Mouse (Mus musculus) myocyte (in vitro differentiated cells): ENCODE data around the gene Socs7. TPM values are rescaled to one million over a fixed set of nuclear protein-coding genes. Genes with fewer than 3 reads are reported as not detected.

Experiments
- H3K27me3 ChIP-seq: one replicate; pipeline ENCODE4 v1.6.1; 2011; ENCODE audit not compliant: control insufficient read depth, insufficient read depth, insufficient read length
- H3K36me3 ChIP-seq: one replicate; pipeline ENCODE4 v1.6.1; 2011; ENCODE audit not compliant: control insufficient read depth, insufficient read depth
- H3K4me2 ChIP-seq: one replicate; pipeline ENCODE4 v1.6.1; 2011; ENCODE audit warnings: low read depth, control low read depth
- H3K4me3 ChIP-seq: one replicate; pipeline ENCODE4 v1.5.1; 2011; ENCODE audit warnings: mild to moderate bottlenecking, control low read depth, moderate library complexity
- H3K79me2 ChIP-seq: one replicate; pipeline ENCODE4 v1.6.1; 2011; ENCODE audit not compliant: control insufficient read depth, insufficient read depth
- H3ac ChIP-seq: one replicate; pipeline ENCODE4 v1.6.1; 2011; ENCODE audit not compliant: control insufficient read depth, insufficient read length
- CEBPB ChIP-seq: IDR thresholded peaks from 2 replicates; pipeline ENCODE4 v1.6.1; 2011; ENCODE audit warnings: mild to moderate bottlenecking, moderate library complexity; ENCODE audit not compliant: poor library complexity, insufficient read depth, severe bottlenecking
- E2F4 ChIP-seq: IDR thresholded peaks from one replicate; pipeline ENCODE4 v1.6.1; 2011; ENCODE audit warnings: mild to moderate bottlenecking, control low read depth, moderate library complexity; ENCODE audit not compliant: insufficient read depth
- MAX ChIP-seq: IDR thresholded peaks from one replicate; pipeline ENCODE4 v1.6.1; 2011; ENCODE audit warnings: low read depth, mild to moderate bottlenecking, control low read depth
- MYOD1 ChIP-seq, 3 experiments: IDR thresholded peaks; one replicate each; pipeline ENCODE4 v1.6.1; 2011; ENCODE audit warnings: control low read depth in 2 of 3, low read depth in 2 of 3, mild to moderate bottlenecking in 2 of 3, moderate library complexity in 1 of 3; ENCODE audit not compliant: insufficient read length in 2 of 3, control insufficient read depth in 1 of 3
- MYOG ChIP-seq, 3 experiments: IDR thresholded peaks; one replicate each; pipeline ENCODE4 v1.6.1; 2011; ENCODE audit warnings: control low read depth in 2 of 3, low read depth in 2 of 3, mild to moderate bottlenecking in 2 of 3; ENCODE audit not compliant: insufficient read length in 2 of 3, control insufficient read depth in 1 of 3, insufficient read depth in 1 of 3
- POLR2A ChIP-seq: IDR thresholded peaks from one replicate; pipeline ENCODE4 v1.6.1; 2011; ENCODE audit warnings: low read depth, mild to moderate bottlenecking, control low read depth, moderate library complexity; ENCODE audit not compliant: insufficient read length
- POLR2AphosphoS2 ChIP-seq: IDR thresholded peaks from one replicate; pipeline ENCODE4 v1.6.1; 2011; ENCODE audit warnings: low read depth, control low read depth; ENCODE audit not compliant: insufficient read length
- REST ChIP-seq: IDR thresholded peaks from one replicate; pipeline ENCODE4 v1.6.1; 2011; ENCODE audit warnings: mild to moderate bottlenecking, control low read depth, moderate library complexity; ENCODE audit not compliant: insufficient read depth, insufficient read length
- SRF ChIP-seq: IDR thresholded peaks from one replicate; pipeline ENCODE4 v1.6.1; 2011; ENCODE audit warnings: low read depth; ENCODE audit not compliant: control insufficient read depth, insufficient read length
- TCF12 ChIP-seq: IDR thresholded peaks from one replicate; pipeline ENCODE4 v1.6.1; 2011; ENCODE audit warnings: mild to moderate bottlenecking, control low read depth; ENCODE audit not compliant: poor library complexity, insufficient read depth, severe bottlenecking
- TCF3 ChIP-seq: IDR thresholded peaks from one replicate; pipeline ENCODE4 v1.6.1; 2011; ENCODE audit warnings: low read depth, control low read depth; ENCODE audit not compliant: insufficient read length
- USF1 ChIP-seq: IDR thresholded peaks from one replicate; pipeline ENCODE4 v1.6.1; 2011; ENCODE audit warnings: low read depth, mild to moderate bottlenecking, control low read depth, moderate library complexity
- polyA plus RNA-seq: library from polyadenylated mRNA; unstranded; fragments of >200 nt; fragmentation: generic; extraction: Trizol; gene quantifications from one replicate; pipeline ENCODE4 v1.2.1, GENCODE M21; 2012; ENCODE audit warnings: missing spikeins

Socs7 gene
- polyA plus RNA-seq, 1 experiment = 19.8 TPM

GRCm38 (mm10) chr11:97445999-97446511 lies 83.7 kb downstream of the Socs7 start:
- TF ChIP-seq USF1 = no peak
- TF ChIP-seq TCF3 = no peak
- TF ChIP-seq E2F4 = no peak
- TF ChIP-seq POLR2A = no peak
- TF ChIP-seq SRF = no peak
- no peak for TF ChIP-seq MYOD1 (IDR thresholded peaks at IDR 0.05; ENCODE audit: control insufficient read depth in 1 of 3, insufficient read length in 2 of 3, low read depth in 2 of 3)
- no peak for TF ChIP-seq MYOG (IDR thresholded peaks at IDR 0.05; ENCODE audit: control insufficient read depth in 1 of 3, insufficient read depth in 1 of 3, insufficient read length in 2 of 3, low read depth in 2 of 3)
- TF ChIP-seq POLR2AphosphoS2 = no peak
- TF ChIP-seq CEBPB = no peak
- TF ChIP-seq TCF12 = no peak
- TF ChIP-seq REST = no peak
- TF ChIP-seq MAX = no peak
- no peak overlapping the region for H3ac ChIP-seq
- H3K4me3 ChIP-seq = no peak overlapping the region
- no peak overlapping the region for H3K4me2 ChIP-seq
- peaks cover 20% of the 10 kb centered on the region for H3K36me3 ChIP-seq
- no peaks in the 10 kb centered on the region for H3K27me3 ChIP-seq
- peaks cover 26% of the 10 kb centered on the region for H3K79me2 ChIP-seq

GRCm38 (mm10) chr11:97447979-97448378 lies 85.6 kb downstream of the Socs7 start:
- no peak overlapping the region for H3K4me3 ChIP-seq
- TF ChIP-seq USF1 (no peak), POLR2AphosphoS2 (no peak), MYOG (IDR thresholded peaks at IDR 0.05; ENCODE audit: control insufficient read depth in 1 of 3, insufficient read depth in 1 of 3, insufficient read length in 2 of 3, low read depth in 2 of 3) (no peak), E2F4 (no peak), CEBPB (no peak), MYOD1 (IDR thresholded peaks at IDR 0.05; ENCODE audit: control insufficient read depth in 1 of 3, insufficient read length in 2 of 3, low read depth in 2 of 3) (no peak), SRF (no peak), REST (no peak), POLR2A (no peak), TCF3 (no peak), TCF12 (no peak), MAX (no peak)
- no peak overlapping the region for H3K4me2 ChIP-seq

More at GRCm38 (mm10) chr11:97447979-97448378, 85.6 kb downstream of the Socs7 start:
- no peaks in the 10 kb centered on the region for H3K27me3 ChIP-seq
- peaks cover 33% of the 10 kb centered on the region for H3K79me2 ChIP-seq
- H3K36me3 ChIP-seq = peaks cover 32% of the 10 kb centered on the region
- no peak overlapping the region for H3ac ChIP-seq

Other genes with a start within 250 kb of the Socs7 start
- not detected for gene Tbx21, start 247.2 kb upstream of the Socs7 start, polyA plus RNA-seq
- gene Tbkbp1, start 211.1 kb upstream of the Socs7 start, polyA plus RNA-seq = 0.22 TPM
- gene Kpnb1, start 174.7 kb upstream of the Socs7 start, polyA plus RNA-seq = 103 TPM
- 45.6 TPM for gene Npepps, start 81.9 kb upstream of the Socs7 start, polyA plus RNA-seq
- gene Mrpl45, start 46.8 kb upstream of the Socs7 start, polyA plus RNA-seq = 36.3 TPM
- gene Gpr179, start 10.5 kb upstream of the Socs7 start, polyA plus RNA-seq = 0.08 TPM
- 41.9 TPM for gene Arhgap23, start 53.0 kb downstream of the Socs7 start, polyA plus RNA-seq
- 1.0 TPM for gene 4933428G20Rik, start 137.8 kb downstream of the Socs7 start, polyA plus RNA-seq
- gene Srcin1, start 213.6 kb downstream of the Socs7 start, polyA plus RNA-seq = not detected